Mouse (Mus musculus) cerebellum, postnatal 25 days (tissue): ENCODE results near the gene Zfp667.

Source experiments
- DNase-seq, 2 experiments: peaks; one replicate each; pipeline ENCODE4 v3.0.0; 2021; ENCODE audit warnings: mixed read lengths in 2 of 2

Zfp667 gene

DNA sequence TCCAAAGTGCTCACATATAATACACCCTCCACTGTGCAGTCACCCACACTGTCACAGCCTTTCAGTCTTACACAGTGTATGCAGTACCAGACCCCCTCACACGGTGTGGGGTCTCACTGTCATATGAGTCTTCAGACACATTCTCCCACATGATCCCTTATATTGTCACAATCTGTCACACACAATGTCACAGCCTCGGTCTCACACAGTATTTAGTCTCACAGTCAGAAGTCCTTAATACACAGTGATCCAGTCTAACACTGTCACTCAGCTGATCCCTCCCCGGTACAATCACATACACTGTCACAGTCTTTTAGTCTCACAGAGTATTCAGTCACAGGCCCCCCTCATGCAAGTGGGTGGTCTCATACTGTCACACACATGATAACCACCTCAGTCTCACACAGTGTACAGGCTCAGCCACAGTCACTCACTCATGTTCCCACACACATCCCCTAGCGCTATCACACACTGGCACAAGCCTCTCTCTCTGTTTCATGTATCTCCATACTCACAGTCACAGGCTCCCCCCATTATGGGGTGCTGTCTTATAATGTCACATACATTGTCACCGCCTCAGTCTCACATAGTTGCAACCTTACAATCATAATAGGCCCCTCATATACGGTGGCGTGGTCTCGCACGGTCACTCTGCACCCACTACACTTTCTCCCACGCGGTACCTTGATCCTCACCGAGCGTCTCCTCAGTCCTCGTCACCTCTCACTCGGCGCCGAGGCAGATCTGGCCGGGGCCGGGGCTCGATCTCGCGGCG is 44.3 kb downstream of the Zfp667 start:
- DNase-seq = peak in 1 of 2 experiments; percentile 8

DNA sequence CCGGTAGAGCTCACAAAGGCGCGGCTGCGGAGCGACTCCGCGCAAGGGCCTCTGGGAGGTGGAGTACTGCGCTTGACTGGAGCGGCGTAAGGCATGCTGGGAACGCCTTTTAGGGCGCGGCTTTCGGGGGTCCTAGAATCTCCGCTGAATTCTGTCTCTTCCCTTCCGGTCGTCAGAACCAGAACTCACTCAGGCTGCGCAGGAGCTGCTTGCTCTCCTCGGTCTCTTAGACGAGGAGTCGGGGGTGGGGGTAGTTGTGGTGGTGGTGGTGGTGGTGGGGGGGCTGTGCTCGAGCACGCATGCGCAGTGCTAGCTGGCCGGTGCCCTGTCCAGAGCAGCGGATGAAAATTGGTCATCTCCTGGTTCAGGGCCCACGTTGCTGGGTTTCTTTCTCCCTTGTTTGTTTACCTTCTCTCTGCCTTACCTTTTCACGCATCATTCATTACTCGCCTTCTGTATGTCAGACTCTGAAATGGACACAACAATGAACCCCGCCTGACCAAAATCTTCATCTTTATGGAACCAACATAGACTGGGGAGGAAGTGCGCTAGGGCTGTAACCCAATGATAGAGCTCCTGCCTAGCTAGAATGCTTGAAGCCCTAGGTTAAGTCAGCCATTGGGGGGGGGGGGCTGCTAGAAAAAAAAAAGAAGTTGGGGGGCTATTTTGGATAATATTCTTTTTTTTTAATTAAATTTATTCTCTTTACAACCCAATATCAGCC is 45.0 kb downstream of the Zfp667 start, which contains the start of gene Zfp583:
Zfp583 (minus strand) TSS at position 53 of the 724 bp plus-strand sequence.
- peak; percentile 92 to 93 for DNase-seq

DNA sequence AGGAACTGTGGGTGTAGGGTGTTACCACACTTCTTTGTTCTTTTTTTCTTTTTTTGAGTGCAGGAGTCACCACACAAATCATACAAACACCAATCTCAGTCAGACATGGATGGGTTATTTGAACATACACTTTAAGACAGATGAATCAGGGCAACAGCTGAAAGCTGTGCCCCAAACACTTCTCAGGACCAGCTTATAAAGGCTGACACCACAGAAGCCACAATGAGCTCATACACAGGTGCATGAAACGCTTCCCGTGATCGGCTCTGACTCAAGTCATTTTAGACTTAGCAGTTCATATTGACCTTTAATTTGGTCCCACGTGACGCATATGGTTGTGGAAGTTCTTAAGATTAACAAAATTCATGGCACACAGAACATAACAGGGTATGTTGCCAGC is 53.5 kb downstream of the Zfp667 start:
- no peak for DNase-seq

DNA sequence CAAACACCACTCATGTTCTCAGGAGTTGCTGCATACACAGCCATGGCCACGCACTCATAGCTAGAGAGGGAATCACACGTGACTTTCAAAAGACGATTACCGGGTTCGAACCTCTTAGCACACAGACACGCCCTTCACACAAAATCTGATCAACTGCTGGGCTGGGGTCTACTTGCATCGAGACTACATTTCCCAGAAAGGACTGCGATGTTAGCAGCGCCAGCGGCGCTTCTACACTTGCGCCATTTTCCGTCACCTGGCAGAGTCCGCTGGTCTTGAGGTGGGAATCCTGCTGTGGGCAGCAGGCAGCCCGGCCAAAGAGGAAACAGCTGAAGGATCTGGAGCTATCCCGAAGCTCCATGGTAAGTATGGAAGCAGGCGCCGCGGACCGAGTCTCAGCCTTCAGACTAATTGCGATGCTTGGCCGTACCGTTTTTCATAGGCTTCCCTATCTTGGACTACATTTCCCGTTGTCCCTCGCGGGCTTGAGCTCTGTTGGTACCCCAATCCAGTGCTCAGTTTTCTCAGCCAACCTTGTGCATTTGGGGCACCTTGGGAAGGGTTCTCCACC is 57.2 kb downstream of the Zfp667 start, which contains the start of gene Gm3854:
Gm3854 (plus strand) TSS at position 259 of the 571 bp plus-strand sequence.
- DNase-seq = peak; percentile 86 to 88

DNA sequence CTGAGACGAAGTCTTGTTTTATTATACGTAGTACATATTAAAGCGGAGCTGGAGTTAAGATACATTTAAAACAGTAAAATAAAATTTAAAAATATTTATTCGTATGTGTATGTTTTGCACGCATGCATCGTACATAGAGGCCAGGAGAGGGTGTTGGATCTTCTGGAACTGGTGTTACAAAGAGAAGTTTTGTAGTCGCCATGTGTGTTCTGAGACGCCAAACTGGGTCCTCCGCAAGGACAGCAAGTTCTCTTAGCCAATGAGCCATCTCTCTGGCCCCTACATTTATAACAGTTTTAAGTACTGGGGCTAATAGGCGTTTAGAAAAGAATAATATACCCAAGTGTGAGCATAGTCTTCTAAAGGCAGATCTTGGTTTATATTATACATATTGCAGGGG is 57.7 kb downstream of the Zfp667 start:
- DNase-seq = no peak
